Mouse (Mus musculus) G1E (cell line): ENCODE results near the gene Fam129a. TPM values are rescaled to one million over a fixed set of nuclear protein-coding genes. Genes with fewer than 3 reads are reported as not detected.
A peak's percentile ranks its signal among the peaks of the same experiment; 100 is the strongest.

Experiments
- ATAC-seq: 2 replicates; pipeline ENCODE4 v1.8.0; 2016; ENCODE audit warnings: mild to moderate bottlenecking; ENCODE audit not compliant: insufficient number of reproducible peaks, poor library complexity, low FRiP score, severe bottlenecking; ENCODE audit errors: extremely low read depth
- DNase-seq: peaks from one replicate; pipeline ENCODE4 v3.0.0; 2012; ENCODE audit warnings: low spot score
- H3K27me3 ChIP-seq: 2 replicates; pipeline ENCODE4 v1.6.1; 2012; ENCODE audit warnings: mild to moderate bottlenecking, low read length, inconsistent platforms; ENCODE audit not compliant: insufficient read depth
- H3K36me3 ChIP-seq: replicated peaks from 2 replicates; pipeline ENCODE3; 2012; ENCODE audit warnings: mild to moderate bottlenecking, inconsistent platforms
- H3K4me1 ChIP-seq: 2 replicates; pipeline ENCODE4 v1.6.1; 2012; ENCODE audit warnings: low read depth, low read length, inconsistent platforms, mixed read lengths; ENCODE audit not compliant: insufficient read depth
- H3K4me3 ChIP-seq: 2 replicates; pipeline ENCODE4 v1.5.1; 2012; ENCODE audit warnings: low read depth, mild to moderate bottlenecking, inconsistent platforms, low read length, moderate library complexity, mixed read lengths
- H3K9me3 ChIP-seq: replicated peaks from 2 replicates; pipeline ENCODE4 v1.6.1; 2012; ENCODE audit warnings: inconsistent platforms
- CTCF ChIP-seq: IDR thresholded peaks from 2 replicates; pipeline ENCODE4 v1.5.1; 2012; ENCODE audit warnings: low read depth, low read length, inconsistent platforms, mixed read lengths
- GATA1 ChIP-seq: IDR thresholded peaks from 2 replicates; pipeline ENCODE4 v1.6.1; 2012; ENCODE audit warnings: borderline replicate concordance, low read length, inconsistent platforms, mixed read lengths
- GATA2 ChIP-seq: IDR thresholded peaks from 2 replicates; pipeline ENCODE4 v1.6.1; 2012; ENCODE audit warnings: low read depth, low read length, inconsistent platforms, borderline replicate concordance
- POLR2AphosphoS5 ChIP-seq: IDR thresholded peaks from 2 replicates; pipeline ENCODE4 v1.6.1; 2012; ENCODE audit warnings: low read depth, low read length, inconsistent platforms; ENCODE audit not compliant: insufficient replicate concordance
- TAL1 ChIP-seq: conservative IDR thresholded peaks from 2 replicates; pipeline ENCODE4 v1.6.1; 2012; ENCODE audit warnings: low read depth, low read length, inconsistent platforms, mixed read lengths
- polyA plus RNA-seq: library from polyadenylated mRNA; stranded (reverse); fragments of >175 nt; gene quantifications from 2 replicates; pipeline ENCODE4 v1.2.3, GENCODE M21; 2012
- total RNA-seq, 2 experiments: library from RNA; stranded (forward) in 1 of 2; stranded (reverse) in 1 of 2; fragments of 200-1000 nt in 1 of 2; fragments of >200 nt in 1 of 2; fragmentation: Nextera tagmentation in 1 of 2; gene quantifications; 2 replicates each; pipeline ENCODE4 v1.2.3; 2014 to 2017

Fam129a gene
- total and polyA plus RNA-seq, 3 experiments, result 0.60 TPM; not detected in 2

GRCm38 (mm10) chr1:151696751-151697150 lies 125.8 kb downstream of the Fam129a start:
- no peak for TF ChIP-seq TAL1
- TF ChIP-seq GATA2, result no peak
- TF ChIP-seq CTCF, result no peak
- no peak for TF ChIP-seq POLR2AphosphoS5
- no peak for TF ChIP-seq GATA1
- no peak overlapping the region for H3K4me3 ChIP-seq
- no peaks in the 10 kb centered on the region for H3K9me3 ChIP-seq
- ATAC-seq, result no peak
- H3K4me1 ChIP-seq, result peaks cover 2% of the 10 kb centered on the region; the same call in 1 of the 2 replicates
- DNase-seq, result no peak
- no peaks in the 10 kb centered on the region for H3K36me3 ChIP-seq
- peaks cover 33% of the 10 kb centered on the region for H3K27me3 ChIP-seq

GRCm38 (mm10) chr1:151697901-151698641 lies 127.1 kb downstream of the Fam129a start:
- H3K36me3 ChIP-seq, result no peaks in the 10 kb centered on the region
- peaks cover 33% of the 10 kb centered on the region for H3K27me3 ChIP-seq
- DNase-seq (no peak), ATAC-seq (no peak)
- TF ChIP-seq GATA2, result no peak
- no peak for TF ChIP-seq CTCF
- TF ChIP-seq POLR2AphosphoS5, result no peak
- TF ChIP-seq TAL1, result no peak
- no peak for TF ChIP-seq GATA1
- no peaks in the 10 kb centered on the region for H3K9me3 ChIP-seq
- H3K4me1 ChIP-seq, result peaks cover 2% of the 10 kb centered on the region; the same call in 1 of the 2 replicates
- no peak overlapping the region for H3K4me3 ChIP-seq

GRCm38 (mm10) chr1:151699363-151699762 lies 128.4 kb downstream of the Fam129a start:
- Histone ChIP-seq H3K4me1 (peaks cover 7% of the 10 kb centered on the region), H3K4me3 (no peak overlapping the region), H3K27me3 (peaks cover 32% of the 10 kb centered on the region), H3K36me3 (no peaks in the 10 kb centered on the region), H3K9me3 (no peaks in the 10 kb centered on the region)
- no peak for DNase-seq
- ATAC-seq, result no peak
- TF ChIP-seq GATA2, result no peak
- TF ChIP-seq CTCF, result no peak
- no peak for TF ChIP-seq POLR2AphosphoS5
- no peak for TF ChIP-seq GATA1
- no peak for TF ChIP-seq TAL1

DNA sequence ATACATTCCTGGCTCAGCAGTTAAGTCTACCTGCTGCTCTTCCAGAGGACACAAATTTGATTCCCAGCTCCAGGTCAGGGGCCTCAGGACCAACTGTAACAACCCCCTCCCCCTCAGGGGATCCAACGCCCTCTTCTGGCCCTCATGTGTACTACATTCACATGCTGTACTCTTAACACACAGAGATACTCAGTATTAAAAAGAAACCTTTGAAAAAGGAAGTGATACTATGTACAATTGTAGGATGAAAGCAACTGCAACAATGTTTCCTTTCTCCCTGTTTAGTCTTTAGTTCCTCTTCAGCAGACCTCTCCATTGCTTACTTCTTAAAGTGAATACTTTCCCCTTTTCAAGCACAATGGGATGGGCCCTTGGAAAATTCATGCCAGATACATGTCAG lies 131.8 kb downstream of the Fam129a start:
- peaks cover 18% of the 10 kb centered on the region for H3K4me1 ChIP-seq
- H3K27me3 ChIP-seq, result peaks cover 19% of the 10 kb centered on the region
- no peak overlapping the region for H3K4me3 ChIP-seq
- H3K9me3 ChIP-seq, result no peaks in the 10 kb centered on the region
- DNase-seq (no peak), ATAC-seq (no peak)
- H3K36me3 ChIP-seq, result no peaks in the 10 kb centered on the region
- no peak for TF ChIP-seq POLR2AphosphoS5
- no peak for TF ChIP-seq GATA2
- no peak for TF ChIP-seq TAL1
- no peak for TF ChIP-seq GATA1
- no peak for TF ChIP-seq CTCF

DNA sequence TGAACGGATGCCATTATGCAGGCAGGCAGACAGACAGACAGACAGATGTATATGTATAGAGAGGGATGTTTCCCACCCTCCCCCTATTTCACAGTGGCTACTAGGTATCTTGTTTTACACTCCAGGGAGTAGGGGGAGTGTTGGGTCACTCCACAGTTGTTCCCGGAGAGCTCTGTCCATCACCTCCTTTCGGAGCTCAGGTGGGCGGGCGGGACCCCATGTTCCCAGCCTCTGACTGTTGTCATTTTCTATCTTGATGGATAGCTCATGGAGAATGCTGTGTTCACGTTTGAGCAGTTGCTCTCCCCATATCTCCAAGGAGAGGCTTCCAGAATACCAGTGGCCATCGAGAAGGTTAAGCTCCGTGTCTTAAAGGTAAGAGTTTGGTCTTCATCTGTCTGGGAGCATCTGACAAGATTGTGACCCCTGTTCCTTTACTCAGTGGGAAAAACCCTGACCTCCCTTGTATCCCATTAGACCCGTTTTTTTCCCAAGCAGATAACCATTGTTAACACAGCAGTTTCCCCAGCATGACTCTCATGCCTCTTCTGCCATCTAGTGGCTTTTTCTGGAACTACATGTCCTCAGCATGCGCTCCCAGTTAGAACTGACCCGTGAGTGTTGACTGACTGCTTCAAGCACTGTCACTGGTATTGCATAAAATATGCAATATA lies 134.9 kb downstream of the Fam129a start:
- DNase-seq (peak; percentile 46), ATAC-seq (peak; percentile 67)
- peaks cover 8% of the 10 kb centered on the region; the same call in 1 of the 2 replicates for H3K27me3 ChIP-seq
- peaks cover 30% of the 10 kb centered on the region for H3K4me1 ChIP-seq
- no peaks in the 10 kb centered on the region for H3K9me3 ChIP-seq
- no peak overlapping the region for H3K4me3 ChIP-seq
- no peaks in the 10 kb centered on the region for H3K36me3 ChIP-seq
- TF ChIP-seq TAL1, result no peak
- TF ChIP-seq CTCF, result peak; percentile 100

- Histone ChIP-seq H3K9me3 (no peaks in the 10 kb centered on the region), H3K36me3 (no peaks in the 10 kb centered on the region), H3K4me1 (peaks cover 30% of the 10 kb centered on the region), H3K4me3 (no peak overlapping the region), H3K27me3 (peaks cover 6% of the 10 kb centered on the region)
- TF ChIP-seq GATA2, result no peak
- TF ChIP-seq GATA1, result no peak
- TF ChIP-seq TAL1, result no peak
- TF ChIP-seq CTCF, result no peak
- no peak for TF ChIP-seq POLR2AphosphoS5
- ATAC-seq (no peak), DNase-seq (no peak)
These were observed 135.4 kb downstream of the Fam129a start for GRCm38 (mm10) chr1:151706397-151706752.
